Mouse (Mus musculus) embryonic facial prominence, embryonic 10.5 days (tissue): ENCODE measurements around the gene Iah1. TPM values are rescaled to one million over a fixed set of nuclear protein-coding genes. Genes with fewer than 3 reads are reported as not detected.

Source experiments
- DNase-seq: peaks from one replicate; pipeline ENCODE4 v3.0.0-alpha.2; 2017; ENCODE audit warnings: low spot score
- H3K27ac ChIP-seq: fragments of 300-500 bp; sonication (generic); replicated peaks from 2 replicates; pipeline ENCODE4 v1.5.1; 2016; ENCODE audit warnings: mild to moderate bottlenecking
- H3K27me3 ChIP-seq: fragments of 300-500 bp; sonication (generic); replicated peaks from 2 replicates; pipeline ENCODE4 v1.6.1; 2016; ENCODE audit warnings: low read depth, mild to moderate bottlenecking; ENCODE audit not compliant: poor library complexity, severe bottlenecking
- H3K36me3 ChIP-seq: fragments of 300-500 bp; sonication (generic); replicated peaks from 2 replicates; pipeline ENCODE4 v1.6.1; 2016; ENCODE audit warnings: mild to moderate bottlenecking, moderate library complexity
- H3K4me1 ChIP-seq: fragments of 300-500 bp; sonication (generic); 2 replicates; pipeline ENCODE4 v1.6.1; 2016
- H3K4me3 ChIP-seq: fragments of 300-500 bp; sonication (generic); 2 replicates; pipeline ENCODE4 v1.5.1; 2016; ENCODE audit warnings: mild to moderate bottlenecking, moderate library complexity
- H3K9me3 ChIP-seq: fragments of 300-500 bp; sonication (generic); 2 replicates; pipeline ENCODE4 v1.6.1; 2016; ENCODE audit warnings: mild to moderate bottlenecking
- WGBS: fragments of 180-500 bp; shearing (Covaris S2); methylation state at CpG from one replicate; pipeline ENCODE4 v1.1.7; 2016; 5-methylcytosine and 5-hydroxymethylcytosine counted together
- polyA plus RNA-seq: library from polyadenylated mRNA; unstranded; fragments of >200 nt; fragmentation: Nextera tagmentation; extraction: Ambion mirVana; gene quantifications from 2 replicates; pipeline ENCODE4 v1.2.1, GENCODE M21; 2016

Gene Iah1
- polyA plus RNA-seq, 1 experiment from 2014 or later = 43.0 TPM

- Histone ChIP-seq H3K9me3 (no peaks in the 10 kb centered on the region), H3K27ac (no peak overlapping the region), H3K4me3 (no peak overlapping the region), H3K4me1 (no peaks in the 10 kb centered on the region), H3K27me3 (no peaks in the 10 kb centered on the region), H3K36me3 (peaks cover 100% of the 10 kb centered on the region)
- 94% methylated on average over 11 of the region's 11 CpGs for WGBS
- no peak for DNase-seq
Observed at GRCm38 (mm10) chr12:21298856-21299255, 17.3 kb upstream of the Iah1 start.

- H3K4me1 ChIP-seq = no peaks in the 10 kb centered on the region
- DNase-seq = no peak
- WGBS = 91% methylated on average over 7 of the region's 7 CpGs
- no peak overlapping the region for H3K27ac ChIP-seq
- peaks cover 100% of the 10 kb centered on the region for H3K36me3 ChIP-seq
- H3K9me3 ChIP-seq = no peaks in the 10 kb centered on the region
- no peak overlapping the region for H3K4me3 ChIP-seq
- no peaks in the 10 kb centered on the region for H3K27me3 ChIP-seq
Observed at GRCm38 (mm10) chr12:21301324-21301723, 14.9 kb upstream of the Iah1 start.

DNA sequence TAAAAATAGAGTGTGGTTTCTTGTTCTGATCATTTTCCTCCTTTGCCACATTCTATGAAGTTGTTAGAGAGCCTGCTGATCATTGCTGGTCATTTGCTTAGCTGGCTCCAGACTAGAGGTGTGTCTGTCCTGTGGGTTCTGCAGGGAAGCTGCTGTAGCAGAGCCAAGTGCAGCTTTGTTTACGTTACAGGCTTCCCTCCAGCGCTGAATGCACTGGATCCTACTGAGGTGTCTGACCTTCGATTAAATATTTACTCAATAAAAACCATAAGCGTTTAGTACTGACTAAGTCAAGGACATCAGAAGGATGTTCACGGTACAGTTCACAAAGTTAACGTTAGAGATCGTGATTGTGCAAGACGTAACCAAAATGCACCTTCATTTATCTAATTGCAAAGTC is 14.3 kb upstream of the Iah1 start:
- Histone ChIP-seq H3K27me3 (no peaks in the 10 kb centered on the region), H3K4me3 (no peak overlapping the region), H3K4me1 (no peaks in the 10 kb centered on the region), H3K36me3 (peaks cover 100% of the 10 kb centered on the region), H3K27ac (no peak overlapping the region), H3K9me3 (no peaks in the 10 kb centered on the region)
- 91% methylated on average over 8 of the region's 8 CpGs for WGBS
- DNase-seq = no peak

DNA sequence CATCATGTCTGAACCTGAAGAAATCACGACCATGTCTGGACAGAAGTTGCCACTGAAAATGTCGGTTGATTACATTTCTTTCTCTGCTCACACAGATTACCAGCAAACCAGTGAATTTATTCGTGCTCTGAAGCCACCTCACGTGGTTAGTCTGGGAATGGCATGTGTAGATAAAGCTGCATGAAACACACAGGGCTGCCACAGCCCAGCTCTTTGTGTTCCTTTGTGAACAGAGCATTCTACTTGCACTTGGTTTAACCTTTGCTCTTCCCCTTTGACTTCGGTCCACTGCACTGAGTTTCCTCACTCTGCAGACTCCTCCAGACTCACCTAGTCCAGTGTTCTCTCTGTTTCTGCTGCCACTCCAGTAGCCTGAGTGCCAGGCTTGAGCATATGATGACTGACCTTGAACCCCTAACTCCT is 13.8 kb upstream of the Iah1 start:
- H3K36me3 ChIP-seq = peaks cover 100% of the 10 kb centered on the region
- DNase-seq = no peak
- no peak overlapping the region for H3K27ac ChIP-seq
- WGBS = 88% methylated on average over 5 of the region's 5 CpGs
- H3K9me3 ChIP-seq = no peaks in the 10 kb centered on the region
- H3K4me1 ChIP-seq = no peaks in the 10 kb centered on the region
- no peaks in the 10 kb centered on the region for H3K27me3 ChIP-seq
- H3K4me3 ChIP-seq = no peak overlapping the region

DNA sequence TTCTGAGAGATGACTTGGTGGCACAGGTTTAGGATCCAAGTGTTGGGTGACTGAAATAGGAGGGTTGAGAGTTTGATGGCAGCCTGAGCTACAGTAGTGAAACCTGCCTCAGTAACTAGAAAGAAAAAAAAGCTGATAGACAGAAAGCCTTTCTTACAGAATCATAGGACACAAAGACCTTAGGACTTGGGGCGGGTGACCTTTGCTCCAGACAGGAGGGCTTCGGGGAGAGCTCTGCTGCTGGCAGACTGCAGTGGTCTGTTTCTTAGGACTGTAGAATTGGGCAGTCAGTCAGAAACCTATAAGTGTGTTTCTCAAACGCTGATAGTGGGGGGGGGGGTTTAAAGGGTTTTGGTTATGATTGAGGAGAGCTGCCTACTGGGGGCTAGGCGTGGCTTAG is 10.4 kb upstream of the Iah1 start:
- H3K27me3 ChIP-seq = no peaks in the 10 kb centered on the region
- no peaks in the 10 kb centered on the region for H3K9me3 ChIP-seq
- H3K36me3 ChIP-seq = peaks cover 100% of the 10 kb centered on the region
- no peak overlapping the region for H3K27ac ChIP-seq
- no peak overlapping the region for H3K4me3 ChIP-seq
- H3K4me1 ChIP-seq = no peaks in the 10 kb centered on the region
- 93% methylated on average over 4 of the region's 4 CpGs for WGBS
- DNase-seq = no peak

GRCm38 (mm10) chr12:21306721-21307120 is 9.5 kb upstream of the Iah1 start:
- Histone ChIP-seq H3K36me3 (peaks cover 100% of the 10 kb centered on the region), H3K4me1 (no peaks in the 10 kb centered on the region), H3K4me3 (no peak overlapping the region), H3K9me3 (no peaks in the 10 kb centered on the region), H3K27me3 (no peaks in the 10 kb centered on the region), H3K27ac (no peak overlapping the region)
- whole genome bisulfite sequencing = 89% methylated on average over 4 of the region's 4 CpGs
- DNase-seq = no peak

- Histone ChIP-seq H3K4me1 (peaks cover 7% of the 10 kb centered on the region; the same call in 1 of the 2 replicates), H3K4me3 (no peak overlapping the region), H3K27me3 (no peaks in the 10 kb centered on the region), H3K36me3 (peaks cover 84% of the 10 kb centered on the region), H3K27ac (no peak overlapping the region), H3K9me3 (no peaks in the 10 kb centered on the region)
- 86% methylated on average over 5 of the region's 5 CpGs for WGBS
- DNase-seq = no peak
Observed at GRCm38 (mm10) chr12:21312201-21312600, 4.0 kb upstream of the Iah1 start.

- Histone ChIP-seq H3K27me3 (no peaks in the 10 kb centered on the region), H3K4me3 (peak overlapping the region; percentile 84), H3K9me3 (no peaks in the 10 kb centered on the region), H3K4me1 (peaks cover 8% of the 10 kb centered on the region; the same call in 1 of the 2 replicates), H3K36me3 (peaks cover 72% of the 10 kb centered on the region), H3K27ac (0 out of 2 replicates have a peak overlapping the region, but pooled peaks have one; percentile 91)
- WGBS = 42% methylated on average over 7 of the region's 7 CpGs
- DNase-seq = no peak
Observed at GRCm38 (mm10) chr12:21316869-21317265, 678 bp downstream of the Iah1 start.

GRCm38 (mm10) chr12:21318143-21318895 is 2.1 kb downstream of the Iah1 start:
- no peaks in the 10 kb centered on the region for H3K9me3 ChIP-seq
- peak; percentile 71 for DNase-seq

DNA sequence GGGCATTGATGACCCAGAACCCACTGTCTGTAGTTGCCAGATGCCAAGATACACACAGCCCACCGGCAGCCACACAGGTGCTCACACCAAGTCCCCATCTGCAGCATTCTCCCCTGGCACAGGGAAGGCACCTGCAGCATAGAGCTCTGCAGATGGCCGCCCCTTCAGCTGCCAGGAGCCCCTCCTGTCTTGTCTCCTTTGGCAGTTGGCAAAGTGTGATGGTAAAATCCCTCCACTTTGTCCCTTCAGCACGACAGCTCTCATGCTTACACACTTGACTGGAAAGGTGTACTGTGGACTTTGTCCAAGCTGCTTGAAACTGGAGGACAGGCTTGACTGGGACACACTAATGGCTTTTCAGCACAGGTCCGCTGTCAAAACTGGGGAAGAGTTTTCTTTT is 4.1 kb downstream of the Iah1 start:
- H3K27me3 ChIP-seq = no peaks in the 10 kb centered on the region
- WGBS = 90% methylated on average over 4 of the region's 4 CpGs

More at GRCm38 (mm10) chr12:21318143-21318895, 2.1 kb downstream of the Iah1 start:
- Histone ChIP-seq H3K4me3 (no peak overlapping the region), H3K27me3 (no peaks in the 10 kb centered on the region), H3K27ac (no peak overlapping the region), H3K36me3 (peaks cover 72% of the 10 kb centered on the region), H3K4me1 (peaks cover 8% of the 10 kb centered on the region; the same call in 1 of the 2 replicates)
- WGBS = 76% methylated on average over 12 of the region's 12 CpGs

DNA sequence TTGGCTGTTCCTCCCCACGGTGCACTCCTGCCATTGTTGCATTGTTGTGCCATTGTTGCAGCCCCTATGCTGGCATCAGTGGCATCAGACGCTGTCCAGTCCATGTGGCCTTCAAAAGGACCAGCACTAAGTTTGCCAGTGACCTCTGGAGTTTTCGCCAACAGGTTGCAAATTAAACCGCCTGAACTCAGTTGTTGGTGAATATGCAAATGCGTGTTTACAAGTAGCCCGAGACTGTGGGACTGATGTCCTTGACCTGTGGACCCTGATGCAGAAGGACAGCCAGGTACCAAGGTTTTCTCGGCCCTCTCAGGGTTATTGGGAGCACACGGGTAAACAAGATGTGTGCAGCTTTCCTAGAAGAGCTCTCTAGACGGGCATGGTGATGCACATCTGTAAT is 5.0 kb downstream of the Iah1 start:
- Histone ChIP-seq H3K27ac (no peak overlapping the region), H3K36me3 (peaks cover 77% of the 10 kb centered on the region), H3K27me3 (no peaks in the 10 kb centered on the region), H3K4me3 (no peak overlapping the region), H3K9me3 (no peaks in the 10 kb centered on the region), H3K4me1 (peaks cover 6% of the 10 kb centered on the region; the same call in 1 of the 2 replicates)
- DNase-seq = no peak
- WGBS = 85% methylated on average over 9 of the region's 9 CpGs

More for the DNA sequence above, 4.1 kb downstream of the Iah1 start:
- Histone ChIP-seq H3K36me3 (peaks cover 72% of the 10 kb centered on the region), H3K4me3 (no peak overlapping the region), H3K27ac (no peak overlapping the region), H3K4me1 (peaks cover 8% of the 10 kb centered on the region; the same call in 1 of the 2 replicates), H3K9me3 (no peaks in the 10 kb centered on the region)
- no peak for DNase-seq

GRCm38 (mm10) chr12:21322296-21322695 is 6.1 kb downstream of the Iah1 start:
- Histone ChIP-seq H3K27ac (no peak overlapping the region), H3K27me3 (no peaks in the 10 kb centered on the region), H3K9me3 (no peaks in the 10 kb centered on the region), H3K36me3 (peaks cover 88% of the 10 kb centered on the region), H3K4me1 (peaks cover under 1% of the 10 kb centered on the region; the same call in 1 of the 2 replicates), H3K4me3 (no peak overlapping the region)
- WGBS = 90% methylated on average over 4 of the region's 4 CpGs
- DNase-seq = no peak

- Histone ChIP-seq H3K27ac (no peak overlapping the region), H3K9me3 (no peaks in the 10 kb centered on the region), H3K27me3 (no peaks in the 10 kb centered on the region), H3K4me3 (no peak overlapping the region), H3K36me3 (peaks cover 94% of the 10 kb centered on the region), H3K4me1 (no peaks in the 10 kb centered on the region)
- 92% methylated on average over 9 of the region's 9 CpGs for WGBS
- no peak for DNase-seq
Observed at GRCm38 (mm10) chr12:21322856-21323255, 6.7 kb downstream of the Iah1 start.
